Mouse (Mus musculus) myocyte (in vitro differentiated cells): ENCODE measurements around the gene Parp3.
A peak's percentile ranks its signal among the peaks of the same experiment; 100 is the strongest.

Experiments used
- E2F4 ChIP-seq: IDR thresholded peaks from one replicate; pipeline ENCODE4 v1.6.1; 2011; ENCODE audit warnings: mild to moderate bottlenecking, control low read depth, moderate library complexity; ENCODE audit not compliant: insufficient read depth
- MAX ChIP-seq: IDR thresholded peaks from one replicate; pipeline ENCODE4 v1.6.1; 2011; ENCODE audit warnings: low read depth, mild to moderate bottlenecking, control low read depth
- MYOG ChIP-seq, 3 experiments: IDR thresholded peaks; one replicate each; pipeline ENCODE4 v1.6.1; 2011; ENCODE audit warnings: control low read depth in 2 of 3, low read depth in 2 of 3, mild to moderate bottlenecking in 2 of 3; ENCODE audit not compliant: insufficient read length in 2 of 3, control insufficient read depth in 1 of 3, insufficient read depth in 1 of 3
- POLR2A ChIP-seq: IDR thresholded peaks from one replicate; pipeline ENCODE4 v1.6.1; 2011; ENCODE audit warnings: low read depth, mild to moderate bottlenecking, control low read depth, moderate library complexity; ENCODE audit not compliant: insufficient read length
- POLR2AphosphoS2 ChIP-seq: IDR thresholded peaks from one replicate; pipeline ENCODE4 v1.6.1; 2011; ENCODE audit warnings: low read depth, control low read depth; ENCODE audit not compliant: insufficient read length
- TCF12 ChIP-seq: IDR thresholded peaks from one replicate; pipeline ENCODE4 v1.6.1; 2011; ENCODE audit warnings: mild to moderate bottlenecking, control low read depth; ENCODE audit not compliant: poor library complexity, insufficient read depth, severe bottlenecking
- TCF3 ChIP-seq: IDR thresholded peaks from one replicate; pipeline ENCODE4 v1.6.1; 2011; ENCODE audit warnings: low read depth, control low read depth; ENCODE audit not compliant: insufficient read length

DNA sequence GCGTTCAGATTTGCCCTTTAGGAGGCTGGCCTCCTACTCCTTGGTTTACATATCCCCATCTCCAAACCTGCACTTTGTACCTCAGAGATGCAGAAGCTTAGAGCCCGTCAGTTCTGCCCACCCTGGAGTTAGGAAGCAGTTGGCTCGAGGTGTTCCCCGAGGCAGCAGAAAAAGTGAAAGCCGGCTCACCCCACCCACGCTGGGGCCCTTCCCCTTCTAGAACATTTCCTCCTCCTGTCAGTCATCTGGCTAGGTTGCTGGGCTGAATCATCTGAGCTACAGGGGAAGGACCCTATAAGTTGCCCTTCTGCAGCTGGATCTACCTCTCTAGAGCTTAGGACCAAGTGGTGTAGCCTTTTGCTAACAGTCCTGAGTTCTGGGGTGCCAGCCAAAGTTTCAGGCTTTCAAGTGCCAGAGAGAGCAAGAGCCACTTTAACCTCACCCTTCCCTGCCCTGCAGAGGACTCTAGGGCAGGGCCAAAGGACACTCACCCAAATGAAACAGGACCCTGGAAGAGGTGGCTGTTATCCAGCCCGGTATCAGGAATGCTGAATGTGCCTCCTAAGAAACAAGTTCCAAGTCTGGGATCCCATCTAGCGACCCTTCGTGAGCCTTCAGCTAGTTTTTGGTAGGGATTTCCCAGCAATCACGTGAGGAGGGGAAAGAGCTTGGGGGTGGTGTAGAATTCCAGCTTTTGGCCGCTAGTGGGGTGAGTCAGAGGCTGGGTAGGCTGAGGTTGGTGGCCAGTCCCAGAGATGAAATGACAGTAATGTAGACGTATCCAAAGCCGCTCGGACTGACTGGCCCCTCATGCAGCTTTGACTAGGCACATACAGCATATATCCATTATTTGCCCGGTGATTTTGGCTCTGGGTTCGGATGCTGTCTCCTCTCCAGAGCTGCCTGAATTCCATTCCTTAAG, 486 bp downstream of the Parp3 start:
- peak; percentile 37 for TF ChIP-seq POLR2A
- no peak for TF ChIP-seq E2F4
- TF ChIP-seq TCF3: no peak
- peak; percentile 15 for TF ChIP-seq POLR2AphosphoS2
- no peak for TF ChIP-seq TCF12
- TF ChIP-seq MAX: no peak
- no peak for TF ChIP-seq MYOG (IDR thresholded peaks at IDR 0.05; ENCODE audit: control insufficient read depth in 1 of 3, insufficient read depth in 1 of 3, insufficient read length in 2 of 3, low read depth in 2 of 3)
